Mouse (Mus musculus) spleen, postnatal 14 days (tissue): ENCODE results near the gene Slc22a14.
"Not testable (repeated sequence)": the region's sequence is repeated elsewhere in the genome, so short reads cannot be mapped to it uniquely, and the experiment has no call there.

Source experiments
- DNase-seq, 2 experiments: peaks; one replicate each; pipeline ENCODE4 v3.0.0; 2021 to 2022; ENCODE audit warnings: low spot score in 2 of 2

Slc22a14 gene

DNA sequence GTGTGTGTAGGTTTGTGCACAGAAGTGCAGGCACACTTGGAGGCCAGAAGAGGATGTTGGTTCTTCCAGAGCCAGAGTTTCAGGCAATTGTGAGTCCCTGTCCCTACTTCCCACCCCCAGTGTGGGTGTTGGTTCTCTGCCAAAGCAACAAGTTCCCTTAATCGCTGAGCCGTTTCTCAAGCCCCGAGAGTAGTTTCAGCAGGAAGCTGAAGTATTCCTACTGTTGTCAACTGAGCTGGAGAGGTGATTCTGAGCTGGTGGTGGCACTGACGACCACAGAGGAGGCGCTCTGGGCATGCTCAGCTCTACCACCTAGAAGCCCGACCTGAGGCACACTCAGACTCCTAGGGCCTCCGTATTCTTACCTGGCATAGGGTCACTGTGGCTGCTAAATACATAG is at the start of gene Slc22a14:
Gene Slc22a14, minus strand, starts transcription at position 270 of the 400 bp plus-strand sequence.
- DNase-seq: no peak

DNA sequence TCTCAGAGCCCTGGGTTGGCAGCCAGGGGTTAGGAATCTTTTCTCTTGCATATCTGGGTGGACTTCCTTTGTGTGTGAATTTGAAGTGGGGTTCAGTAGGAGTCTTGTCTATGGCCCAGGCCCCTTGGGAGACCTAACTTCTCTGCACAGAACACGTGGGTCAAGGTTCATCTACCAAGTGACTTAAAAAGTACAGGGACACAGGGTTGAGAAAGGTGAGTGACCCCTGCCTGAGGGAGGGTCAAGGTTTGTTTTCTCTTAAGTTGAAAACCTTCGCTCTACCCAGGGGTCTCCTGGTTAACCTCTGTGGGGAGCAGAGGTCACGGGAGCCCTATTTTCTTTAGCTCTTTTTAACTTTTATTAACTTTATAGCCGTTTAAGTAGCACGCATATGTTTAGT is 44.5 kb upstream of the Slc22a14 start:
- DNase-seq: no peak

DNA sequence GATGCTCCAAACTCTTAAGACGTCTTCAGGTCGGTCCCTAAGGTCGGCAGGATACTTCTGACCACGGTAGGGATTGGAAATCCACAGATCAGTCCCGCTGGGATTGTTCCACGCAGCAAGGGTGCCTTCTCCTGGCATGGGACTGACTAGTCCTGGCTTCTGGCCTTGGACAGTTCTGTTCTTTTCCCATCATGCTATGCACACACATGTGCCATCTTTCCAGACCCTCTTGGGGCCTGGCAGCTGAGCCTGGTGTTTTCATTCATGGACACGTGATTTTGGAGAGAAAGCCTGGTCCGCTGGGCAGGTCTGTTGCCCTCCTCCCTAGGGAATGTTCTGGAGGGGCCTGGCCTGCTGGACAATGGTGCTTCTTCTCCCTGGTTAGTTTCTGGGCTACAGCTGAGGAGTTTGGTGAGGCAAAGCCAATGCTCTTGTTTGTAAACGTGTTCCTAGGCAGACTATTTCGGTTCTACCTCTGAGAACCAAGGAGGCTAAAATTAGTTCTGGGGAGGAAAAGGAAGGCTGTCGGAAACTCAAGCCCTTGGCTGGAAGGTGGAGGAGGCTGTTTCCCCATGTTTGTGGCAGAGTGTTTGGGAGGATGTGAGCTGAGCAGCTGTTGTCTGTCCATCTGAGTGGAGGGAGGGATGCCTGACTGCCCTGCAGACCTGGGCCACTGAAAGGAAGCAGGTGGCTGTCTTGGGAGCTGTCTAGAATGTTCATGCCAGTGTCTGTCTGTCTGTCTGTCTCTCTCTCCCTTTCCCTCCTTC is 43.7 kb upstream of the Slc22a14 start:
- DNase-seq: no peak

DNA sequence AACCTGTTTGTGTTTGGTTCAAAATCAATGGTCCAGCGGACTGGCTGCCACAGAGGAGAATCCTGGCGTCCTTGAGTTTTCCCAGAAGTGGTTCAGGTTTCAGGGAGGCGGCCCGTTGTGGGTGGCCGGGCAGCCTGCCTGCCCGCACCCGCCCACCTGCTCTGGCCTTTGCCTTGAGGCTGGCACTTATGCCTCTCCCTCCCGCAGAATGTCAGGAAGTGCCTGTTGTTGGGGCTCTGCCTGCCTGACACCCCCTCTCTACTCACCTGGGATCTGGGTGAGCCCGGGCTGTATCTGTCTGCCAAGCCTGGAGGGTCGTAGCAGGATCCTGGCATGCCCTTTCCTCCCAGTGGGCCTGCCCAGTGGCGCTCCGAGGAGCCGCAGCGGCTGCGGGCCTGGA is 42.5 kb upstream of the Slc22a14 start:
- no peak for DNase-seq

DNA sequence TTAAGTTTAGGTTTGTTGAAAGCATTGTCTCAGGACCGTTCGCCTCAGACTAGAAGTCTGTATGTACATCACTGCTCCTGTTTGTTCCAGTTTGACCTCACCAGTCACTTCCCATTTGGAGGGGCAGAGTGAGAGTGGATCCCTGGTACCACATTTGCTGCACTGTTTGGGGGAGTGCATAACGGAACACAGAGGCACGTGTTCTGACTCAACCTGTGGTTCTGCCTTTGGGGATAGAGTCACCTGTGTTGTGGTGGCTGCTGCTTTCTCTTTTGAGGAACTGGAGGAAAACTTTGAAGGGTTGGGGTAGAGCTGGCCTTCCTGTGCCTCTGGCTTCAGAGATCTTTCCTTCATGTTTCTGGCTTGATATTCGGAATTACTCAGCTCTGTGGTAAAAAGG is 38.7 kb upstream of the Slc22a14 start:
- no peak for DNase-seq

DNA sequence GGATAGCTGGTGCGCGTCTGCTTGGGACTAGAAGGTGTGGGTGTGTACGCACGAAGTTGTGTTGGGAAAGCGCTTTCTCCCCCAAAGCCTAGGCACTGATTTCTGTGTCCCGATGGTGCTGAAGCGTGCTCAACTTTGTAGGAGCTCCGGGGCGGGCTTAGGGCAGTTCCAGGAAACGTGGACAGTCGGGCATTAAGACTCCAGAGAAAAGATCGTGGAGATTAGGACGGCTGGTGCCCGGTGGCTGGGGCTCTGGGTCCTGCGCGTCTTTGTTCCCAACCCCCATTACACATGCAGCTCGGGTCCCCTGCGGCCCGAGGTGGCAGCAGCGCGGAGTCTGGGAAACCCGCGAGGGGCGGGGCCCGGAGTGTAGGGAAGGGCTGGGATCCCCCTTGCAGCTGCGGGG is 37.9 kb upstream of the Slc22a14 start:
- no peak for DNase-seq

DNA sequence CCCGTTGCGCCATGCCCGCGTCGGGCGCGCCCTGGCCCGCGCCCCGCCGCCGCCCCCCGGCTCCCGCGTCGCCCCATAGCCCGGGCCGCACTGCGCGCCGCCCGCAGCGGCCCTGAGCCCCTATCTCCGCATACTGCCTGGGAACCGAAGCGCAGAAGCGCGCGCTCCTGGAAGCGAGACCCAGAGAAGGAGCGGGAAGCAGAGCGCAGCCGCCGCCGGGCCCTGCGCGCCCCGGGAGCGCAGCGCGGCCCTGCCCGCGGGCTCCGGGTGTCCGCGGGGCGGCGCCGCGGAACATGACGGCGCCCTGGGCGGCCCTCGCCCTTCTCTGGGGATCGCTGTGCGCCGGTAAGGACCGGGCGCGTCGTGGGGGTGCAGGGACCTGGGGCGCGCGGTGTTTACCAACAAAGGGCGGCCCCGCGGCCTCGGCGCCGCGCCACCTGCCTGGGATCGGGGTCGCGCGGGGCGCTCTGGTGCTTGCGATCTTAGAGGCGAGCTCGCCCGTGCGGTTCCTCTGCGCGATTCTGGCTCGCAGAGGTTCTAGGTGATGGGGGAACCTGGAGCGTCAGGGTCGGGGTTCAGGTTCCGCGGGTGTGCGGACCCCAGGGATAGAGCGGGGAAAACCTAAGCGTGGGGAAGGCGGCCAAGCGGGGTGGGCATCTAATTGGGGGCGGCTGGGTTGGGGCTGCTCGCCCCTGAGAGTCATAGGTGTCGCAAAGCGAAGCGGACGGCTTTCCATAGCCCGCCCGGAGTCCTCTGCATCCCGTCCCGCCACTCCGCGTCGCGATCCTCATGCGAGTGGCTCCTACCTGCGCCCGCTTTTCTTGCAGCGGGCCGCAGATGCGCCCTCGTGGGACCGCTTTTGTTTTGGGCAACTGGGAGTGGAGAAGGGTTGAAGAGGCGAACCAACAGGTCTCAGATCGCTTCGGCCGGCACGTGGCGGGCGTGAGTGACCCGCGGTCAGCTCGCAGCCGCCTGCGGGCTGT is 37.2 kb upstream of the Slc22a14 start:
- no peak for DNase-seq

DNA sequence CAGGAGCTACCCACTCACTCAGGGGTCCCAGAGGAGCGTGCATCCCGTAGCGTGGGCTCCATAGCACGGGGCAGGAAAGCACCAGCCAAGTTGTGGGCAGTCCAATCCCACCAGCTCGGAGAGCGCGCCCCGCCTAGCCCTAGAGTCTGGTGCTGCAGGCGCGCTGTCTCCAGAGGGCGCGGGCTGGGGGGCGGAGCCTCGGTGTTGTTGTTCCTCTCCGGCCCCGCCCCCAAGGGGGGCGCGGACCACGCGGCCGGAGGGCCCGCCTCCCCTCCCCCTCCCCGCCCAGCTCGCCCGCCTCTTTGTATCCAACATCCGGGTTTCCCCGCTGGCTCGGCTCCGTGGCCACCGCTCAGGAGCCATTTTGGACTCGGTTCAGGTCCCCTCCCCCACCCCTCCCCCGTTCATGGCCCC is 36.5 kb upstream of the Slc22a14 start, which contains the start of gene Acvr2b:
Gene Acvr2b, plus strand, starts transcription at position 318 of the 414 bp plus-strand sequence.
- peak; percentile 54 to 60 for DNase-seq

DNA sequence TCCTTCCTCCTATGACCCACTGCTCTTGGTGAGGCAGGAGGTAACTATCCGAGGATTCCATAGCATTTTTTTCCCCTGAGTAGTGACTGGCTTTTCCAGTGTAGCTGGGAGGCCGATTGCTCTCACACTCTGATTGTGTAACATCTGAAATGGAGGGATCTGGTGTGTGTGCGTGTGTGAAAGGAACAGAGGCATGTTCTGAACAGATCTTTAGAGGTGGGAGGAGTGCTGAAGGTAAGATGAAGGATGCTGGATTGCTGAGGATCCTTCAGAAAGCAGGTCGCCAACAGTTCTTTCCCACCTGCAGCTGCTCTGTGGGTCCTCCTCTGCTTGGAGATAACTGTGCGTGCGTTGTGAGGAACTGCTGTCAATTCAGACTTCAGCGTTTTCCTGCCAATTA is 36.0 kb upstream of the Slc22a14 start:
- no peak for DNase-seq

DNA sequence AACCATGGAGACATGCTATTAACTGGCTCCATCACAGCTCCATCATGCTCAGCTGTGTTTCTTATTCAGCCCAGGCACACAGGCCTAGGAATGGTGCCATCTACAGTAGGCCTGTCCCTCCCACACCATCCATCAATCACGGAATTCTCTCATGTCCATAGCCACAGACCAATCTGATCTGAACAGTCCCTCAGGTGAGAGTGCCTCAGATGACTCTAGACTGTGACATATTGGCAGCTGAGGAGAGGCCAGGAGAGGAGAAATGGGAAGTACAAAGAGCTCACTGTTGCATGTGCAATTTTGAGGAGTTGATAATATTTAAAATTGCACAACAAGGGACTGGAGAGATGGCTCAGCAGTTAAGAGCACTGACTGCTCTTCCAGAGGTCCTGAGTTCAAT is 29.5 kb upstream of the Slc22a14 start:
- DNase-seq: no peak

DNA sequence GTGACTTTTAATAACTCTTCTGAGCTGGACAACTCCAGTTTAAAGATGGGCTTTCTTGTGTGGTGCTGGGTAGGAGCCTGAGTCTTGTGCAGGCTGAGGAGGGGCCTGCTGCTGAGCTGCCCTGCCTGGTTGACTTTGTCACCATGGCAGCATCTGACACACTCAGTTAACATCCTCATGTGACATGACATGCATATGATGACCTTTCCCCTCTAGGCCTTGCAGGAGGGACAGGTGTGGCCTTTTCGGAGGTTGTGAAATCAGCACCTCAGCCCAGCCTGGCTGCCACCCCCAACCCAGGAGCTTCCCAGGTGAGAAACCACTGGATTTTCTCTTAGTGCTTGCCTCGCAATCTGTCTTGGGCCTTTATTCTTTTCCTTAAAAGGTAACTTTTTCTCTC is 24.9 kb upstream of the Slc22a14 start:
- DNase-seq: no peak

DNA sequence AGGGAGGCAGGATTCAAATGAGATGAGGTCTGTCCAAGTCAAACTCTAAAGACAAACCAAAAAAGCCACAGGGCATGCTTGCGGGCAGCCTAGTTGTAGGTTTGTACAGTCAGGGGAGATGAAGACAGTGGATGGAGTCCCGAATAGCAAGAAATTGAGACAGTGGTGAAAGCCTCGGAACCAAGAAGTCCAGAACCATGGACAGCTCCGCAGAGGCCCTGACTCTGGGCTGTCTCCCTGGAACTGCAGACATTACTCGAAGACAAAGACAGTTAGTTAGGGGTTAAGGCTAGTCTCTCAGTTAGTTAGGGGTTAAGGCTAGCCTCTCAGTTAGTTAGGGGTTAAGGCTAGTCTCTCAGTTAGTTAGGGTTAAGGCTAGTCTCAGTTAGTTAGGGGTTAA is 23.6 kb upstream of the Slc22a14 start:
- no peak for DNase-seq

DNA sequence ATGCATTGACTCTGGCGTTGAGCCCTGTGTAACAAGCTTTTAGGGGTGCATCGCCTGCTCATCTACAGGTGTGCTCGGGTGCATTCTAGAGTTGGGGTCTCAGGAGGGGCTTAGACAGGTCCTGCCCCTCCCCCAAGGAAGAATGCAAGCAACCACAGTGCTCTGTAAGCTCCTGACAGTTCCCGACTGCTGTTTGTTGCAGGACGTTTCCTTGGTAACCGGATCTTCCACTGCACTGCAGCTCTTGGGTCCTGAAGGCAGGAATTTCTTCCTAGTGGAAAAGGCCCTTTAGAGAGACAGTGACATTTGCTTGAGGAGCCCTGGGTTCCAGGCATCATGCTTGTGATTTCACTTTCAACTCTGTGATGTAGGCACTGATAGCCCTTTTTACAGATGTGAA is 17.2 kb upstream of the Slc22a14 start:
- DNase-seq: no peak

DNA sequence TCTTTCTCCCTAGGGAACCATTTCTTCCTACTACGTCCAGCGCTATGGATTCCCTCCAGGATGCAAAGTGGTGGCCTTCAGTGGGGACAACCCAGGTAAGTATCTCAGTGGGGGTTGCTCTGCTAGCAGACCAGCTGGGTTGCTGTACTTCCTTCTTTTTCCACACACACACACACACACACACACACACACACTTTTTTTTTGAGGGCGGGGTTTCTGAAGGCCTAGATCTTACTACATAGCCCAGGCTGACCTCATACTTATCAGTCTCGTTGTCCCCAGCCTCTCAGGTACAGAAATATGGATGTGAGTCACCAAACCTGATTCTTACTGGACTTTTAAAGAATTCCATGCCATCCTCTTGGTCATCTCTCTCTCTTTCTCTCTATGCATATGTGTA is 12.9 kb upstream of the Slc22a14 start:
- no peak for DNase-seq

DNA sequence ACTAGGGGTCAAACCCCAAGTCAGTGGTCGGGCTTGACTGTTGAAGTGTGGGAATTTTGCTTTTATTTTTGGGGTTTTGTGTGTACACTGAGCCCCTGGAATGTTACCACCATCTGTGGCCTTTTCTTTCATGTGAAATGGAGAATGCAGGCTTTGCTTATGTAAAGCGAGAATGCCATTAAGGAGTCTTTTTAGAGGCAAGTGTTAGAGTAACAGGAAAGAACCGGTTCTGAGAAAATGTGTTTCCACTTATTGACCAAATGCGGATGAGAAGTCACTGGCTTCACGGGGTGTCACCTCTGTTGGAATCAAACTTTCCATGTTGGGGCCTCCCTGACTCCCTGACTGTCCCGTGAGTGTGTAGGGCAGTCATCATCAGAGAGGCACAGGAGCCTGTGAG is 10.2 kb upstream of the Slc22a14 start:
- no peak for DNase-seq

DNA sequence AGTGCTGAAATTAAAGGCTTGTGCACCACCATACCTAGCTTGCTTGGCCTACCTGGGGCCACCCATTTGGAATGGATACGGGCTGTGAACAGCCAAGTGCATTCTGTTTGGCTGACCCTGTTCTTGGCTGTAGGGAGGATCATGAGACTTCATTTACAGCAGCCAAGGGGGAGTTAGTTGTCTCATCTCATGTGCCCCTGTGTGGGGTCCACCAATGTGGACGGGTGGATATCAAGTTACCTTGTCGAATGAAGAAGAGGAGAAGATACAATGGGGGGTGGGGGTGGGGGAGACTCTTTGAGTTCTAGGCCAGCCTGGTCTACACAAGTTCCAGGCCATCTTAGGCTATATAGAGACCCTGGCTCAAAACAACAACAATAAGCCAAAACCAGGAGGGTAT is 9.7 kb upstream of the Slc22a14 start:
- no peak for DNase-seq

DNA sequence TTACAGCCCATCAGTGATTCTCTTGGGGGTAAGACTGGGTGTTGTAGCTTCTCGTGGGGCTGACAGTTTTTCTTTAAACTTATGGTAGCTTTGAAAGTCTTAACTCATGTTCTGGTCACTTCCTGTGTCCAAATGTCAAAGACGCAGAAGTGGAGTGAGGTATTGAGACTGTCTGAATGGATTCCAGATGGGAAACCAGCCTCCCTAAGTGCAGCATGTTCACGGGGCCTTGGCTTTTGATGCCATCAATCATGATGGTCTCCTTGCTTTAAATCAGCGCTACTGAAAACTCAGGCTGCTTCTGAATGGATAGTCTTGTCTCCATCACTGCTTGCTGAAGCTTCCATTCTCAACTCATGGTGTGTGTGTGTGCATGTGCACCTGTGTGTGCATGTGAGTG is 5.9 kb upstream of the Slc22a14 start:
- no peak for DNase-seq

DNA sequence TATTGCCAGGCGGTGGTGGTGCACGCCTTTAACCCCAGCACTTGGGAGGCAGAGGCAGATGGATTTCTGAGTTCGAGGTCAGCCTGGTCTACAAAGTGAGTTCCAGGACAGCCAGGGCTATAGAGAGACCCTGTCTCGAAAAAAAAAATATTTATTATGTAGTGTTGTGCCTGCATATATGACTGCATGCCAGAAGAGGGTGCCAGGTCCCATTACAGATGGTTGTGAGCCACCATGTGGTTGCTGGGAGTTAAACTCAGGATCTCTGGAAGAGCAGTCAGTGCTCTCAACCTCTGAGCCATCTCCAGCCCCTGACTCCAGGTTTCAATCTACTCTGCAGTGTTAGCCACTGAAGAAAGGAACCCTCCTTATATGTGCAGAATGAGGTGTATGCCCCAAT is 5.4 kb upstream of the Slc22a14 start:
- DNase-seq: not testable (repeated sequence)

DNA sequence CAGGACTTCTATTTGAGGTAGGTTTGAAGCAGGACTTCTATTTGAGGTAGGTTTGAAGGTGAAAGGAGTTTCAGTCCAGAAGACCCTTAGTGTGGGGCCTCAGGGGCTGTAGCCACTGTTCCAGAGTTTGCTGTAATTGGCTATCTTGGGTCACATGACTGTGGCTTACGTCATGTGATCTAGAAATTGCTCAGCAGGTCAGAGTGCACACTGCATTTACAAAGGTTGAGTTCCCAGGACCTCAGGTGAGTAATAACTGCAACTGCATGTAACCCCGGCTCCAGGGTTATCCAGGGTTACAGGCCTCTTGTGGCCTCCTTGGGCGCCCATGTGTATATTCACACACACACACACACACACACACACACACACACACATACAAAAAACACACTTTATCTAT is 3.0 kb upstream of the Slc22a14 start:
- DNase-seq: no peak

DNA sequence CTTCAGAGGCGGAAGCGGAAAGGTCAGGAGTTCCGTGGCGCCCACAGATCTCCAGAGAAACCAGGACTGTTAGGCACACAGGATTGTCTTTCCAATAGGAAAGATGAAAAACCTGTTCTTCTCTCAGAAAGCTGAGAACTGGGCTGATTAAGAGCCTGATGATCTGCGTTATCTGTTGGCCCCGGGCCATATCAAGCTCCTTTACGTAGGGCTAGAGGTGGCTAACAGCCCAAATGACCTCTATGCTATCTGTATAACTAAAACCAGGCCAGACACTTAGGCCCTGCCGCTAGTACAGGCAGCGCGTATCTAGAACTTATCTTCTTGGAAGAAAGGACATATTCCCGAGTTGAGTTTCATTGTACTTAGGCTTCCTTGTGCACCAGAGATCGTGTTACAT is 2.1 kb downstream of the Slc22a14 start:
- DNase-seq: no peak

DNA sequence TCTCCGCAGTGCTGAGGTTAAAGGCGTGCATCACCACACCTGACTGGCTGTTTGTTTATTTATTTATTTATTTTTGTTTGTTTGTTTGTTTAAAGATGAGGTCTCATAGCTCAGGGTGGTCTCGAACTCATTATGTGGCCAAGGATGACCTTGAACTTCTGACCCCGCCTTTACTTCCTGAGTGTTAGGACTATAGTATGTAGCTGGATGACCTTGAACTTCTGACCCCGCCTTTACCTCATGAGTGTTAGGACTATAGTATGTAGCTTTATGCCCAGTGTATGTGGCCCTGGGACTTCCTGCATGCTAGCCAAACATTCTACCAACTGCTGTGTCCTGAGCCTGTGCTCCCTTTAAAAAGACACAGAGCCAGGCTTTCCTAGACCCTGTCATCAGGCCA is 3.9 kb downstream of the Slc22a14 start:
- DNase-seq: no peak

DNA sequence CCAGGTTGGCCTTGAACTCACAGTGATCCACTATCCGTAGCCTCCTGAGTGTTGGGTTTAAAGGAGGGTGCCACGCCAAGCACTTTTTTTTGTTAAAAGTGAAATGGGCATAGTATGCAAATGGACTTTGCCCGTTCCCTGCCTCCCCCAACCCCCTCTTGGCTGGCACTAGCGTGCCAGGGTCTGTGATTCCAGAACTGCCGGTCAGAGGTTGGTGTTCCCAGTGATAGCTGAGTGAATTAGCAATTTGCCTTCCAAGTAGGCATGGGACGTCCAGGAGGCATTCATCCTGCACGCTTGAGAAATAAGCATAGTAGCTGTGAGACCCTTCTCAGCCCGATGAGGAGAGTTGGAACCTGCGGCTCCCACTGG is 7.3 kb downstream of the Slc22a14 start:
- DNase-seq: no peak
